Mouse (Mus musculus) myocyte (in vitro differentiated cells): ENCODE data around the gene Cab39.

Experiments used
- MYOG ChIP-seq, 3 experiments: IDR thresholded peaks; one replicate each; pipeline ENCODE4 v1.6.1; 2011; ENCODE audit warnings: control low read depth in 2 of 3, low read depth in 2 of 3, mild to moderate bottlenecking in 2 of 3; ENCODE audit not compliant: insufficient read length in 2 of 3, control insufficient read depth in 1 of 3, insufficient read depth in 1 of 3
- TCF3 ChIP-seq: IDR thresholded peaks from one replicate; pipeline ENCODE4 v1.6.1; 2011; ENCODE audit warnings: low read depth, control low read depth; ENCODE audit not compliant: insufficient read length

GRCm38 (mm10) chr1:85776154-85776553 lies 17.1 kb upstream of the Cab39 start:
- no peak for TF ChIP-seq TCF3
- TF ChIP-seq MYOG (IDR thresholded peaks at IDR 0.05; ENCODE audit: control insufficient read depth in 1 of 3, insufficient read depth in 1 of 3, insufficient read length in 2 of 3, low read depth in 2 of 3): no peak
